Mouse (Mus musculus): ENCODE results near the gene Whamm.

Gene Whamm

DNA sequence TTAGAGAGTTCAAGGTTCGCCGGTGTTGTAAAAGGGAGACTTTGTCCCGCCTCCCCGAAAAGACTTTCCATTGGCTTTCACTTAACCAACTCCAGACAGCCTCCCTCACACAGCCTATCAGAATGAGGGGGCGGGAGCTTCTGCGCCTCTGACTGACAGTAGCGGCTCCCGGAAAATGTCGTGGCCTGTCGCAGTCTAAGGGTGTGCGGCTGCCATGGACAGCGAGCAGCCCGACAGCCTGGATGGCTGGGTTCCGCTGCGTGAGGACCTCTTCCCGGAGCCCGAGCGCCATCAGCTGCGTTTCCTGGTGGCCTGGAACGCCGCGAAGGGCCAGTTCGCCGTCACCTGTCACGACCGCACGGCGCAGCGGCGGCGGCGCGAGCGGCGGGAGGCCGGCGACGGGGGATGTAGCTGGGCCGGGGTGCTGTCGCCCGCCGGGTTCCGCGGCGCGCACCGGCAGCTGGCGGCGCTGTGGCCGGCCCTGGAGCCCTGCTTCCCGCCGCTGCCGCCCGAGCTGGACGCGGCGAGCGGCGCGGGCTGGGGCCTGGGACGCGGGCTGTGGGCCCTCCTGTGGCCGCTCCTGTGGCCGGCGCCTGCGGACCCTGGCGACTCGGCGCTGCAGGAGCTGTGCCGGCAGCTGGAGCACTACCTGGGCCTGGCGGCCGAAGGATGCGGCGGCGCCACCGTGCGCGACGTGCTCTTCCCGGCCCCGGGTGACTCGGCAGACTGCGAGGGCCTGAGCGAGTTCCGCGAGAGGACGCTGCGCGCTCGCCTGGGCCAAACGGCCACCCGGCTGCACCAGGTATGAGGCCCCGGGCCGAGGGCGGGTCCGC lies at the start of gene Whamm:
Gene Whamm (plus strand): TSS at position 159 of the 833 bp plus-strand sequence.
- peak; percentile 91 for DNase-seq (ENCODE audit: low read depth, low spot score)

DNA sequence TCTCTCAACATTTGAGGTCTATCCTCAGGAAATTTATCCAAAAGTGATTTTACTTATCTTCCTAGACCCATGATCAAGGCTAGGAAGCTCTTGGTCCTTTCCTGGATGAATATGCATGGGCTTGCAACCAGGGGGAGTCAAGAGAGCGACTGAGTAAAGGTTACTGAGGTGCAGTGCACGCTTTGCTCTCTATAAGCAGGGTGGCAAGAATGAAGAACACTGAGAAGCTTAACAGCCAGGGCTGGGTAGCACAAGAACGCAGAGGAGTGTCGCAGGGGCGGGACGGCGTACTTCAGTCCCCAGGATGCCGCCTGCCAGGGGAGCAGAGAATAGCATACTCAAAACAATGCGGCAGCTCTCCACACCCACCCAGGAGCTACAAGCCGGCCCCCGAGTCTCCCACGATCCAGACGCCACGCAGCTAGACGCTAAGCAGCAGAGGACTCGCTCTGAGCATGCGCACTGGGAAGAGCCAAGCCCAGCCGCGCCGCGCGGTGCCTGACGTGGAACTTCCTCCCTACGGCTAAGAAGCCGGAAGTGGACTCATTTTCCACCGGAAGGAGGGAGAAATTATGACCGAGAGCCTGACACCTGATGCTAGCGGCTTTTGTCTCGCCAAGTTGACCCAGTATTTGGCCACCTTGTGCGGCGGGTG lies 47.9 kb upstream of the Whamm start:
- peak; percentile 94 for DNase-seq (ENCODE audit: low read depth, low spot score)

DNA sequence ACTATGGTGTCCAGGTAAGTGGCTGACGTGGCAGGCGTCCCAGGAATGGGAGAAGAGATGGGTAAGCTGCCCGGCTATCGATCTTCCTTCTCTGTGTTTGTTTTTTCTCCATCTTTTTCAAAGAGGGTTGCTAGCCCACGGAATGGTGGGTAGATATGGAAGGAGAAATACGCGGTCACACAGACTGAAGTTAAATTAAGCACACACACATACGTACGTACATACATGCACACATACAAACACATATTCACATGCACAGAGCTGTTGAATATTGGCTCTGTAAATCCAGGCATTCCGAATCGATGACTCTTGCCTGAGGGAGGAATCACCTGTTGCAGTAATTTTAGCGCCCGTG lies 47.4 kb upstream of the Whamm start:
- DNase-seq (ENCODE audit: low read depth, low spot score), result peak; percentile 7

DNA sequence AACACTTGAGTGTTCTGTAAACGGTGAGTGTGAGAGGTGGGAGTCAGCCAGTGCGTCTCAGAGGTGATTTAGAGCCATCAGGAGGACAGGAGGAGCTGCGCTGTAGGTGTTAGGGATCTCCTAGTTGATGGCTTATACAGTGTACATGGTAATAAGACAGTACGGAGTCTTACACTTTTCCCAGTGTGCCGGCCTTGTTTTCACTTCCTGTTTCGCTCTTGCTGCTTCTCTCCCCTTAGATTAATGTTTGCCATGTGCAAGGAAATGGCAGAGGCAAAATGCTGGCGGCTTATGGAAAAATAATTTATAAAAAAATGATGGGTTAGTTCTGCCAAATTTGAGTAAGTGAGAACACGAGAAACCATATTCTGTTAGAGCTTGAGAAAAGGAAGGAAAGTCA lies 42.1 kb upstream of the Whamm start:
- DNase-seq (ENCODE audit: low read depth, low spot score), result no peak

DNA sequence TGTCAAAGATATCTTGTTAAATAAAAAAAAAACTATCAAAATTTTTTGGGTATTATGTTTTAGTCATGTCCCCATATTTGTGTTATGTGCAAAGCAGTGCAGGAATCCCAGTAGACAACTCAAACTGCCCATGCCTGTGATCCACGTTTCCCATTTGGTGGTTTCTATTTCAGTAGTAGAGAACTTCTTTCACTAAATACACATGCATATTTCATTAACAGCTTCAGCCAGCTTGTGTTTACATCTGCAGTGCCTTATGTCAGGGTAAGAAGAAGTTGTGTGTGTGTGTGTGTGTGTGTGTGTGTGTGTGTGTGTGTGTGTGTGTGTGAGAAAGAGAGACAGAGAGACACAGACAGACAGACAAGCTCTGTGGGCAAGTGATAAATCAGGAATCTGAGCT lies 39.6 kb upstream of the Whamm start:
- DNase-seq (ENCODE audit: low read depth, low spot score), result no peak

DNA sequence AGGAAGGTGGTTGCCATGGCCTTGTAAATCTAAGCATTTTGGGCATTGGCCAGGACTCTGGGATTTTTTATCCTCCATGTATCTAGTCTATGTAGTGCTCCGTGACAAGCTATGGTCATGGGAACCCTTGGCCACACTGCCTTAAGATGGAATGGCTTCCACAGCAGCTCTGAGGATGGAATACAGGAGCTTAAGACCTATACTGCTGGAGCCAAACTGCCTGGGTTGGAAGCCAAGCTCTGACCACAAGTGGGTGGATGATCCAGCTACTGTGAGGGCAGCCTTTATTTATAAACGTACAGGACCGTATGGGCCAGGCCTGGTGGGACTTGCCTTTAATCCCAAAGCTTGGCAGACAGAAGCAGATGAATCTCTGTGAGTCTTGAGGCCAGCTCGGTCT lies 34.6 kb upstream of the Whamm start:
- no peak for DNase-seq (ENCODE audit: low read depth, low spot score)

DNA sequence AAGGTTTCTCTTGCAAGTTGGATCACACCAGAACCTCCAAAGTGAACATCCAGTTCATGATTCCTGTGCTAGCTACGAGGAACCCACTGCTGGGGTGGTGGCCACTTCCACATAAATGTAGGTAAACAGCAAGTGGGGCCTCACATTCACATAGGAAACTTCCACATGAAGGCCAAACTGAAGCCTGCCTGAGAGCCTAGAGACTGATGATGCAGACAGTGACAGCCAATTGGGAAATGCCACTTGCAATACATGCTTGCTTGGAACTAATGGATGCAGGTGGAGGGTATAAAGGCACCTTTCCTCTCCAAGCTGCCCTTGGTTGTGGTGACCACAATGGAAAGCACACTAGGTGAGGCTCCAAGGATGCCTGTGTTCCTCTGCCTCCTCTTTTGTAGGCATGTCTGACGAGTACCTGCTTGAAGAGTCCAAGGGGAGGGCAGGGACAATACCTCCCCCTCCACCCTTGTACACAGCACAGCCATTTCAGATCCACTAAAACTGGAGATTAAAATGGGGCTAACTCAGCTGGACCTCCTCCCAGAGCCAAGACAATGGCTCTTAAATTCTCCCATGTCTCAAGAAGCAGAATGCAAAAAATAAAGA lies 32.9 kb upstream of the Whamm start:
- no peak for DNase-seq (ENCODE audit: low read depth, low spot score)

DNA sequence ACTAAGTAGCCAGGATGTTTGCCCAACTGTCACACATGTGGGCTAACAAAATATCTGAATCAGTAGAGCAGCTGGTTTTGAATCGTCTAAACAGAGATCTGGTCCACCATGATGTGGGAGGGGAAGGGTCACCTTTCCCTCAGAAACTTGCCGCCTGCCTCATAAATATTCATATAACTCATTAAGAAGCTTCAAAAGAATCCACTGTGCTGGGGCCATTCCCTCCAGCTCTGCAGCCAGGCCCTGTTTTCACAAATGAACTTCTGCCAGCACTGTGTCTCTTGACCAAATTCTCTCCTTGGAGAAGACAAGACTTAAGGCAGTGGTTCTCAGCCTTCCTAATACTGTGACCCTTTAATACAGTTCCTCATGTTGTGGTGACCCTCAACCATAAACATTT lies 31.5 kb upstream of the Whamm start:
- no peak for DNase-seq (ENCODE audit: low read depth, low spot score)

DNA sequence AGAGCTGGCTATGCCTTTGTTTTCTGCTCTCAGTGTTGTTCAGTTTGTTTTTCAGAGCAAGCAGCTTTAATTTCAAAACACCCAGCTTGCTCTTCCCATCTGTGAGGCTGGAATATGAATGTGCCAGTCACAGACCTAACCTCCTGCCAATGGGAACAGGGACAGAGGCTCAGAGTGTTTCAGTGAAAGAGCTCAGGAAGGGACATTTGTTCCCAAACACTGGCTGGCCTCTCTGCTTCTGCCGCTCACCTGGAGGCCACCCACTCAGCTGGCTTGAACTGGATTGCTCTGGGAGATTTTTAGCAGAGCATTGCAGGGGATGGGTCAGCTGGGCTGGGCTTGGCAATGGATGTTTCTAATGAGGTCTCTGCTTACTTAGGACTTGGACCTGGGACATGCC lies 30.1 kb upstream of the Whamm start:
- no peak for DNase-seq (ENCODE audit: low read depth, low spot score)

DNA sequence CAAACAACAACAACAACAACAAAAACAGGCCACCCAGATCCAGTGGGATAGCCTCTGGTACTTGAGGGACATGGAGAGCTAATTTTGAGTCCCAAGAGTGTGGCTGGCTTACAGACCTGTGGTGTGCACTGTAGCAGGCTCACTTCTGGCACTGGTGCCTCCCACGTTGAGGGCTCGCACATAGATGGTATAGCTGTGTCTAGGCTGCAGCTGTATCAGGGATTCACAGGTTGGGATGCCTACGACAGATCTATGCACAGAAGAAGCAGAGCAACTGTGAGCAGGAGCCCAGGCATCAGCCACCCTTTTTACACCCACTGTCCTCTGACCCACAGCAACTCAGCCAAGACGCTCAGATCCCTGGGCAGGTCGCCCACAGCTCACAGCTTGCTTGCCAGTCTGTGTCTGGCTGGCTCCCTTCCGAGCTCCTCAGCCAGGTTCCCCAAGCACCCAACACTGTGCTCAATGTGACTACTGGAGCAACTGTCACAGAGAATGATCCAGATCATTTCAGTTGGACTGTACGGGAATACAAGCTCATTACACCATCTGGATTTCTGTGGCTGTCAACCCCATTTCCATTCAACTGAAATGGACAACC lies 29.0 kb upstream of the Whamm start:
- DNase-seq (ENCODE audit: low read depth, low spot score), result no peak

DNA sequence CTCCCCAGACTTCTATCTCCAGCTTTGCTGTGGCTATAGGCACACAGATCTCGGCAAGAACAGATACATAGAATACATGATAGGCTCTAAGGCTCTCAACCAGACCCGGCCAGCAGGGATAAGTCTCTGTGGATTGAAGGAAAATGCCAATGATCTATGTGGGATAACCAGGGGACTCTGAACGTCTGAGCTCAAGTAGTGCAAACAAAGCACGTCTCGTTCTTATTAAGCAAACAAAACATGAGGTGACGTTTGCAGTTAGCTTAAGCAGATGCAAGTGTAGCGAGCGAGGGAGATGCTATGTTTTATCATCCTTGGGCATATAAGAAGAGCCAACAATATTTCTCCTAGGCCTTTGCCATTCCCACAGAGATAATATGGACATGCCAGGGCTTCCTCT lies 28.1 kb upstream of the Whamm start:
- DNase-seq (ENCODE audit: low read depth, low spot score), result no peak

DNA sequence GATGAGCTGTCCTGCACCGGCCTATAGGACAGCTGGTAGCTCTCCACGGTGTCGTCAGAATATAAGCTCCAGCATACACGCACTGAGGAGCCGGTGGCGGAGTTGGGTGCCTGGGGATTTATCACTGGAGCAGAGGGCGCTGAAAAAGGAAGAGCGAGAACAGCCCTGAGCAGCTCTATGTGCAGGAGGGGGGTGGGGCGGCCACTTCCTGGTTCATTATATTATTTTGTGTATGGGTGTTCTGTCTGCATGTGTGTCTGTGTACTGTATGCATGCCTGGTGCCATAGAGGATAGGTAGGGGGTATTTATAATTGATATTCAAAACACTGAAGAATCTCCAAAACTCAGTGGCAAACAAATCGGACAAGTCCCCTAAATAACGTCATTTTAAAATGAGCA lies 22.2 kb upstream of the Whamm start:
- no peak for DNase-seq (ENCODE audit: low read depth, low spot score)

DNA sequence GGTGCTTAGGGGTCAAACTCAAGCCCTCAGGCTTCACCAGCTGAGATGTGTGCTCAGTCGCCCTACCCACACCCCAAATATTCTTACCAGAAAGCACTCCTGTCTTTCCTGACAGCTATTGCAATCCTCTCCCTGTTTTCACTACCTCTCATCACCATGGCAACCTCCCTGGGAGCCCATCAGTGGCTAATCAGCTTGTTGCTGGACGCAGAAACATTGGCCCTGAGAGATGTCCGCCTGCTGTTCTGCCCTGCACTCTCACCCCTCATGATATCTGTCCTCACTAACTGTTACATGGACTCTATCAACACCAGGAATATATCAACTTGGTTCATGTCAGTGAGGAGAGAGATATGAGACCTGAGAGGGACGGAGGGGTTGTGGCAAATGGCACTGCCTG lies 17.5 kb upstream of the Whamm start:
- DNase-seq (ENCODE audit: low read depth, low spot score), result no peak

DNA sequence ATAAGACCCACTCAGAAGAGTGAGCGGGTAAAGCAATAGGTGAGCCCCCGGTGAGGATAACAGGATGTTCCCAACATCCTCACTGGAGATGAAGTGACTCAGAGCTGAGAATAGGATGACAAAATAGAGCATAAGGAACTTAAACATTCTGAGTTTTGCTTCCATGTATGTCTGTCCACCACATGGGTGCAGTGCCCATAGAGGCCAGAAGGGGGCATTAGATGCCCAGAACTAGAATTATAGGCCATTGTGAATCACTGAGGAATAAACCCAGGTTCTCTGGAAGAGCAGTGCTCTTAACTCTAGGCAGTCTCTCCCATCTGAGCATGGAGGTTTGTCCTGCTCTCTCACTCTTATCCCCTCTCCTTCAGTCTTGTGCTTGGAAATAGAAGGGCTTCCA lies 16.7 kb upstream of the Whamm start:
- peak; percentile 53 for DNase-seq (ENCODE audit: low read depth, low spot score)

DNA sequence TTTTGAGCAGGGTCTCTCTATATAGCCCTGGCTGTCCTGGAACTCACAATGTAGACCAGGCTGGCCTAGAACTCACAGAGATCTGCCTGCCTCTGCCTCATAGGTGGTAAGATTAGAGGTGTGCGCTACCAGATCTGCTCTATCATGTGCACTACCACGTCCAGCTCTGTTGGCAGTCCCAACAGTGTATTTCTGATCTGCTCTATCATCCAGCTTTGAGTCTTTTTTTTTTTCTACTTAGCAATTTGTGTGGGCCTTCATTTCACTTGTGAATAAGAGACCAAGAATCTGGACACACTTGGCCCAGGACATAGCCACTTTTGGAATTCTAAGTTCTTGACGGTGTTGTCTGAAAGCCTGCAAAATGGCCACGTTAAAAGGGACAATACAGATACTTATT lies 14.2 kb upstream of the Whamm start:
- DNase-seq (ENCODE audit: low read depth, low spot score), result no peak

DNA sequence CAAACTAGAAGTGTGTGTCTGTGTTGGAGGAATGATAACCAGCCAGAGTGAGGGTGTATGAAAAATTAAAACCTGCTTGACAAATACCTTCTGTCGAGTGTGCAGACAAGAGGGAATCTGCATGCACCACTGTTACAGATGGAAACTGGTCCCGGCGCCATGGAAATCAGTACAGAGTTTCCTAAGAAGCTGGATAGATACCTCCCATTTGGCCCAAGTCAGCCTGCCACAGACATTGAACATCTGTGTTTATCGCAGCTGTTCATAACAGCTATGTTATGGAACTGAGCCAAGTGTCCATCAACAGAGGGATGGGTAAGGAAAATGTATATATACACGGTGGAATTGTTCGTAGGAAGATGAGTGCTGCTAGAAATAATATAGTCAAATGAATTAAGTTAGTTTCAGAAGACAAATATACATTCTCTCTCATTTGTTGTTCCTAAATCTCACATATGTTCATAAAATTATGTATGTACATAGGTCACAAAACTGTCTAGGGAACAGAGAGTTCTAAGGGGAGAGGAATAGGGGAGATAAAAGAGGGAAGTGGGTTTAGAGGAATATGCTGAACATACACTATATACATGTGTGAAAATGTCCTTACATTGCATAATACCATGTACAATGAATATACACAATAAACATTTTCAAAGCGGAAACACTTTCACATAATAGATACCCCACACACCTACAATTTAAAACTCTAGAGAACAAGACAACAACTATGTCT lies 13.6 kb upstream of the Whamm start:
- DNase-seq (ENCODE audit: low read depth, low spot score), result no peak

DNA sequence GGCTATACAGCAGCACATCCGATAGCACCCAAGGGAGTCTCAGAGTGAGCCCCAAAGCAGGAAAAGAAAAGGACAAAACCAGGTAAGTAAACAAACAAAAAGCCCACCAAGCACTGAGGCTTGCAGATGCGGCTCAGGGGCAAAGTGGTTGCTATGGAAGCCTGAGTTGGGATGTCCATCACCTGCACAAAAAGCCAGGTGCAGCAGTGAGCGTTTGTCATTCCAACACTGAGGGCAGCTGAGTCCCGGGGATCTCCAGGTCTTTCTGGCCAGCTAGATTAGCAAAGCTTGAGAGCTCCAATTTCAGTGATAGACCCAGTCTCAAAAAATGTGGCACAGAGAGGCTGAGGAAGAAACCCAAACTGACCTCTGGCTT lies 13.1 kb upstream of the Whamm start:
- no peak for DNase-seq (ENCODE audit: low read depth, low spot score)

DNA sequence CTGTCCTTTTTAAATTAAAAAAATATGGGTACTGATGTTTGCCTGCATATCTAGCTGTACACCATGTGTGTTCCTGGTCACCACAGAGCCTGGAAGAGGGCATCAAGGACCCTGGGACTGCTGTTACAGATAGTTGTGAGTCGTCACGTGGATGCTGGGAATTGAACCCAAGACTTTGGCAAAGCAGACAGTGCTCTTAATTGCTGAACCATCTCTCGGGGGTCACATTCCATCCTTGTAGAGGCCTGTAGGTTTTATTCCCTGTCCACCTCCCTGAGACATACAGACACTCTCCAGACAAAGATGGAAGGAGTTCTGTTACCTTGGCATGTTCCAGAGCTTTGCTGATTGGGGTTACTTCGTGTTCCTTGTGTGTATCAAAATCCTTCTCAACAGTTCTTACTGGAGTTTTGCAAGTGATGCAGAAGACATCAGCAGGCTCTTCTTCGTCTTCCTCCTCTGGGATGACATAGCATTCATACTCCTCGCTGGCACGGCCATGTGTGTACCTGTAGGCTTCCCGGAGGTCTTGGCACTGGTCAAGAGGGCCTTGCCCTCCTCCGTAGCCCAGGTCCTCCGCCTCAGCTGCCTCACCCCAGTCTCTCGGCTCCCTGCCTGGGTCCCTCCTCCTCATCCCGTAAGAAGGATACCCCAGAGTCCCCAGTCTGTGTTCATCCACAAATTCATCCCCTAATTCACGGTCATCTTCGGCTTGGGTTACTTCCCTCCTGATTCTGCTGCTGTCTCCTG lies 11.7 kb upstream of the Whamm start:
- no peak for DNase-seq (ENCODE audit: low read depth, low spot score)

DNA sequence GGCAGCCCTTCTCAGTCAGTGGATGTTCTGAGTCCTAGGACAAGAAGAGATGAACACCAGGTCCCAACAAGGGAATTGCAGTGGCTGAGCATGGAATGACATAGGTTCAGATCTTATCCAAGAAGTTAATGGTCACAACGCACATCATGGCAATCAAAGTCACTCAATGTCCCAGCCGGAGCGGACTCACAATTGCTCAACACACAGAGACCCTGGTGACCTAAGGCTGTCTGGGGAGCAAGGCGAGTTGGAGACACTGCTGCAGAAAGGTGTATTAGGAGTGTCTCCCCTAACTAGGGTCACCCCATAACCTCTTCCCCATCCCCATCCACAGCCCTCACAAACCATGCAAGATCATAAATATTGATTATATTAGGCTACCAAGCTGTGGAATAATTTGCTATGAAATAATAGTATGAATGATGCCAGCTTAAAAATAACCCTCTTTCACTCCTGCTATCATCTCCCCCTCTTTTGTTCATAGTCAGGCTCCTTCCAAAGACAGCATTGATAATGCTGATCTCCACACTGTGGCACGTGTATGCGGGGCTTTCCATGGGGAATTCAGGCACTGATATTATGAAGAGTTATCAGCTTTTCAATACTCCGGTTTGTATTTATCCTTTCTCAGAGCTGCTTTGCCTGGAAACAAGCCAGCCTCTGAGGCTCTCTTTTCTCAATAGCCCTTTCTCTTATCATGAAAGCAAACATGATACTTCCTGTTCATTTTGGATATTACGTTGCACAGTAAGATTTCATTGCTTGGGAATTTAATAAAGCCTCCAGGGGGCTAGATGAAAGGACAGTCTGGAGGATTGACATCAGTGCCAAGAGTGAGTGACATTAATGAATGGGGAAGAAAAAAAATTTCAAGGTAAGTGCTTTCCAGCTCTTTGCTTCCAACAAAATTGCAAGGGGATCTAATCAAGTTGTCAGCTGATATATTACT lies 10.7 kb upstream of the Whamm start:
- DNase-seq (ENCODE audit: low read depth, low spot score), result peak; percentile 8

DNA sequence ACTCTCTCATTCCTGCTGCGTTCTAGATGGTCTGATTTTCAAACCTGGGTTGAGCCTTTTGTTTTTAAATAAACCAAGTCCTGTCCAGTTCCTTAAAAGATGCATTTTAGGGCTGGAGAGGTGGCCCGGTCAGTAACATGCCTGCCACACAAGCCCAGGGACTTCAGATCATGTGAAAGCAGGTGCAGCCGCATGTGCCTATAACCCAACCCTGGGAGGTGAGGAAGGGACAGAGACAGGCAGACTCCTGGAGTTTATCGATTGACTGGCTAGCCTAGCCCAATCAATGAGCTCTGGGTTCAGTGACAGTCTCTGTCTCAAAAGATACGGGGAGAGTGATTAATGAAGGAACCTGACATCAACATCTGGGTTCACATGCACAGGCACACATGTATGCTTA lies 9.9 kb upstream of the Whamm start:
- no peak for DNase-seq (ENCODE audit: low read depth, low spot score)
